Mouse (Mus musculus): ENCODE results near the gene Spg21. TPM values are rescaled to one million over a fixed set of nuclear protein-coding genes. Genes with fewer than 3 reads are reported as not detected.

Spg21 gene
- 136 and 144 TPM in 2 replicates for polyA plus RNA-seq (2015; fragmentation: Nextera tagmentation; extraction: Ambion mirVana)

- Histone ChIP-seq H3K27me3 (no peaks in the 10 kb centered on the region), H3K4me3 (peak within 1 kb of the TSS; percentile 83), H3K9me3 (no peaks in the 10 kb centered on the region), H3K36me3 (peaks cover 12% of the 10 kb centered on the region), H3K4me2 (peak within 1 kb of the TSS; percentile 72), H3K27ac (peak within 1 kb of the TSS; percentile 91), H3K4me1 (replicated peaks) (peaks cover 28% of the 10 kb centered on the region), H3K9ac (peak within 1 kb of the TSS; percentile 91)
- peak; percentile 99 for ATAC-seq (ENCODE audit: low FRiP score)
- under 1% methylated on average over 53 of the region's 53 CpGs for WGBS
These were observed at the start of gene Spg21 for GRCm38 (mm10) chr9:65460732-65461442. Gene Spg21, plus strand, starts transcription at chr9:65460947.

- Histone ChIP-seq H3K4me1 (replicated peaks) (no peaks in the 10 kb centered on the region), H3K36me3 (no peaks in the 10 kb centered on the region), H3K4me2 (no peak overlapping the region), H3K4me3 (no peak overlapping the region), H3K9me3 (no peaks in the 10 kb centered on the region), H3K9ac (no peak overlapping the region), H3K27ac (no peak overlapping the region), H3K27me3 (no peaks in the 10 kb centered on the region)
- no peak for ATAC-seq (ENCODE audit: low FRiP score)
- WGBS: 70% methylated on average over 3 of the region's 3 CpGs
These were observed 49.4 kb upstream of the Spg21 start for GRCm38 (mm10) chr9:65411326-65411725.

GRCm38 (mm10) chr9:65417738-65418137 is 43.0 kb upstream of the Spg21 start:
- Histone ChIP-seq H3K9ac (no peak overlapping the region), H3K27me3 (no peaks in the 10 kb centered on the region), H3K4me3 (no peak overlapping the region), H3K9me3 (no peaks in the 10 kb centered on the region), H3K4me1 (replicated peaks) (no peaks in the 10 kb centered on the region), H3K36me3 (no peaks in the 10 kb centered on the region), H3K4me2 (no peak overlapping the region), H3K27ac (no peak overlapping the region)
- no peak for ATAC-seq (ENCODE audit: low FRiP score)
- 43% methylated on average over 3 of the region's 3 CpGs for WGBS

- Histone ChIP-seq H3K27me3 (no peaks in the 10 kb centered on the region), H3K9ac (no peak overlapping the region), H3K4me3 (no peak overlapping the region), H3K9me3 (no peaks in the 10 kb centered on the region), H3K36me3 (no peaks in the 10 kb centered on the region), H3K4me2 (no peak overlapping the region), H3K27ac (no peak overlapping the region), H3K4me1 (replicated peaks) (no peaks in the 10 kb centered on the region)
- 72% methylated on average over 3 of the region's 3 CpGs for WGBS
- no peak for ATAC-seq (ENCODE audit: low FRiP score)
These were observed 41.1 kb upstream of the Spg21 start for GRCm38 (mm10) chr9:65419633-65420032.

GRCm38 (mm10) chr9:65422760-65423501 is 37.8 kb upstream of the Spg21 start, which contains the start of gene Slc51b:
Gene Slc51b, minus strand, starts transcription at chr9:65422955.
- H3K9ac ChIP-seq: no peak within 1 kb of the TSS
- no peak within 1 kb of the TSS for H3K4me2 ChIP-seq
- no peak within 1 kb of the TSS for H3K27ac ChIP-seq
- no peak for ATAC-seq (ENCODE audit: low FRiP score)
- H3K36me3 ChIP-seq: no peaks in the 10 kb centered on the region
- H3K4me1 ChIP-seq (replicated peaks): no peaks in the 10 kb centered on the region
- no peak within 1 kb of the TSS for H3K4me3 ChIP-seq
- WGBS: 82% methylated on average over 11 of the region's 11 CpGs
- H3K27me3 ChIP-seq: no peaks in the 10 kb centered on the region
- no peaks in the 10 kb centered on the region for H3K9me3 ChIP-seq

GRCm38 (mm10) chr9:65424393-65424792 is 36.4 kb upstream of the Spg21 start:
- Histone ChIP-seq H3K4me3 (no peak overlapping the region), H3K27me3 (no peaks in the 10 kb centered on the region), H3K4me2 (no peak overlapping the region), H3K9ac (no peak overlapping the region), H3K27ac (no peak overlapping the region), H3K9me3 (no peaks in the 10 kb centered on the region), H3K4me1 (replicated peaks) (no peaks in the 10 kb centered on the region), H3K36me3 (no peaks in the 10 kb centered on the region)
- no peak for ATAC-seq (ENCODE audit: low FRiP score)
- WGBS: 54% methylated on average over 3 of the region's 3 CpGs

- H3K4me3 ChIP-seq: no peak overlapping the region
- no peak for ATAC-seq (ENCODE audit: low FRiP score)
- no peaks in the 10 kb centered on the region for H3K36me3 ChIP-seq
- 78% methylated on average over 2 of the region's 2 CpGs for WGBS
- H3K9ac ChIP-seq: no peak overlapping the region
- no peaks in the 10 kb centered on the region for H3K4me1 ChIP-seq (replicated peaks)
- no peak overlapping the region for H3K27ac ChIP-seq
- H3K9me3 ChIP-seq: no peaks in the 10 kb centered on the region
- H3K27me3 ChIP-seq: no peaks in the 10 kb centered on the region
- no peak overlapping the region for H3K4me2 ChIP-seq
These were observed 33.2 kb upstream of the Spg21 start for GRCm38 (mm10) chr9:65427511-65427910.

DNA sequence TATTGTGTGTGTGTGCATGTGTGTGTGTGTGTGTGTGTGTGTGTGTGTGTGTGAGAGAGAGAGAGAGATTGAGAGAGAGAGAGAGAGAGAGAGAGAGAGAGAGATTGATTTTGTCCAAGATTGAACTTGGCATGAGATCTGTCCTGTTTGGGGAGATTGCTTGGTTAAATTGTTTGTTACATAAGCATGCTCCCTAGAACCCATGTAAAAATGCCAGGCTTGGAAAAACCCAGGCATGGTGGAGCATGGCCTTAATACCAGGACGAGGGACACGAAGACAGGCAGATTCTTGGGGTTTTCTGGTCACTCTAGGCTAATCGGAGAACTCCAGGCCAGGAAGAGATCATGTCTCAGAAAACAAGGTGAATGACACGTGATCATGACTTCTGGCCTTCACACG is 32.7 kb upstream of the Spg21 start:
- Histone ChIP-seq H3K9me3 (no peaks in the 10 kb centered on the region), H3K36me3 (no peaks in the 10 kb centered on the region), H3K4me1 (replicated peaks) (no peaks in the 10 kb centered on the region), H3K4me2 (no peak overlapping the region), H3K9ac (no peak overlapping the region), H3K4me3 (no peak overlapping the region), H3K27me3 (no peaks in the 10 kb centered on the region), H3K27ac (no peak overlapping the region)
- no peak for ATAC-seq (ENCODE audit: low FRiP score)
- 87% methylated on average over 5 of the region's 5 CpGs for WGBS

DNA sequence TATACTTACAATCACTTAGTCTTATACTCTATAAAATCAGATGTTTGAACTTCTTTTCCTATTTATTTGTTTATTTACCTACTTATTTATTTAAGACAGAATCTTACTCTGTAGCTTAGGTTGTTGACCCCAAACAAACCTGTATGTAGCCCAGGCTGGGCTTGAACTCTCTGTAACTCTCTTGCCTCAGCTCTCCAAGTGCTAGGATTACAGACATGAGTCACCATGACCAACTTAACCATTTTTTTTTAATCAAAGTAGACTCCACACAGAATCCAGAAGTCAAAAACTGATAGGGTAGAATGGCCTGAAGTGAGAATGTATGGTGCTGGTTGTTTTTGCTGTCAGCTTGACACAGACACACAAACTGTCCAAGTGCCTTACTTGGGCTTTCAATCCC is 30.3 kb upstream of the Spg21 start:
- Histone ChIP-seq H3K27me3 (no peaks in the 10 kb centered on the region), H3K4me2 (no peak overlapping the region), H3K36me3 (no peaks in the 10 kb centered on the region), H3K27ac (no peak overlapping the region), H3K4me1 (replicated peaks) (no peaks in the 10 kb centered on the region), H3K9ac (no peak overlapping the region), H3K9me3 (no peaks in the 10 kb centered on the region), H3K4me3 (no peak overlapping the region)
- ATAC-seq (ENCODE audit: low FRiP score): no peak

DNA sequence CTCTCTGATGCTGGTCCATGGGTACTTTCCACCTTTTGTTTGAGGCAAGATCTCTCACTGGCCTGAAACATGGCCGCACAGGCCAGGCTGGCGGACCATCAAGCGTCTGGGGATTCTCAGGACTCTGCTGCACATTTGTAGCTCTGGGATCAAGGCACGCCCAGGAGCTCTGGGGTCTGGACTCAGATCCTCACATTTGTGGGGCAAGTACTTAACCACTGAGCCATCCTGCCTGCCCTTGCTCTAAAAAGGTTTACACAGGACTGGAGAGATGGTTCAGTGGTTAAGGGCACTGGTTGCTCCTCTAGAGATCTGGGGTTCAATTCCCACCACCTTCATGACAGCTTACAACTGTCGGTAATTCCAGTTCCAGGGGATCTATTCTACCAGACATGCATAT is 29.8 kb upstream of the Spg21 start:
- no peak overlapping the region for H3K4me2 ChIP-seq
- no peaks in the 10 kb centered on the region for H3K36me3 ChIP-seq
- H3K4me3 ChIP-seq: no peak overlapping the region
- no peak for ATAC-seq (ENCODE audit: low FRiP score)
- 89% methylated on average over 5 of the region's 5 CpGs for WGBS
- no peak overlapping the region for H3K9ac ChIP-seq
- no peaks in the 10 kb centered on the region for H3K4me1 ChIP-seq (replicated peaks)
- no peak overlapping the region for H3K27ac ChIP-seq
- H3K27me3 ChIP-seq: no peaks in the 10 kb centered on the region
- no peaks in the 10 kb centered on the region for H3K9me3 ChIP-seq

DNA sequence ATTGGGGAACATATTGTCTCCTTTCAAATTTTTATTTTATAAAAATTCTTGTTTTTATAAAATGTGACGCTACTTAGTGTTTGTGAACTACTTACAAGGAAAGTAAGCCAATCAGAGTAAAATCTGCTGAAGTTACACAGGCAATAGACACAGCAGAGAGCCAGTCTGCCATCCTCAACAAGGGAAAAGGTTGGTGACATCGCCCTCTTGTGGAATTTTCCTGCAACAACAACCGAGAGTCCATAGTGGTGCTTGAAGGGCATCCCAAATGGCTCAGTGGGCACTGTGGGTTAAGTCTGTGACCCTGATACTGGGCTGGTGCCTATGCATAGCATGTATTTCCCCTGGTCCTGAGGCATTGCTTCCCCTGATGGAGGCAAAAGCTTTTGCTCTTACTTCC is 28.5 kb upstream of the Spg21 start:
- Histone ChIP-seq H3K4me3 (no peak overlapping the region), H3K27me3 (no peaks in the 10 kb centered on the region), H3K9ac (no peak overlapping the region), H3K27ac (no peak overlapping the region), H3K9me3 (no peaks in the 10 kb centered on the region), H3K4me1 (replicated peaks) (peaks cover 11% of the 10 kb centered on the region), H3K4me2 (no peak overlapping the region), H3K36me3 (no peaks in the 10 kb centered on the region)
- WGBS: 3% methylated on average over 3 of the region's 3 CpGs
- ATAC-seq (ENCODE audit: low FRiP score): 0 out of 2 replicates have a peak, but pooled peaks have one; percentile 37

GRCm38 (mm10) chr9:65434140-65434539 is 26.6 kb upstream of the Spg21 start:
- Histone ChIP-seq H3K4me2 (no peak overlapping the region), H3K4me3 (no peak overlapping the region), H3K4me1 (replicated peaks) (peaks cover 13% of the 10 kb centered on the region), H3K27me3 (no peaks in the 10 kb centered on the region), H3K9me3 (no peaks in the 10 kb centered on the region), H3K27ac (no peak overlapping the region), H3K36me3 (0 out of 2 replicates have a peak, but pooled peaks cover 9% of the 10 kb centered on the region), H3K9ac (no peak overlapping the region)
- whole genome bisulfite sequencing: 62% methylated on average over 5 of the region's 5 CpGs
- no peak for ATAC-seq (ENCODE audit: low FRiP score)

- Histone ChIP-seq H3K27me3 (no peaks in the 10 kb centered on the region), H3K9me3 (no peaks in the 10 kb centered on the region), H3K9ac (no peak overlapping the region), H3K4me1 (replicated peaks) (peaks cover 13% of the 10 kb centered on the region), H3K4me2 (no peak overlapping the region), H3K4me3 (no peak overlapping the region), H3K27ac (no peak overlapping the region), H3K36me3 (peaks cover 11% of the 10 kb centered on the region)
- WGBS: 78% methylated on average over 4 of the region's 4 CpGs
- ATAC-seq (ENCODE audit: low FRiP score): peak; percentile 65; the same call in 1 of the 2 replicates
These were observed 25.5 kb upstream of the Spg21 start for GRCm38 (mm10) chr9:65435211-65435610.

Data from hindbrain, embryonic 13.5 days (tissue).